Mouse (Mus musculus): ENCODE measurements around the gene Hnrnpl.

- TF ChIP-seq CTCF (IDR thresholded peaks at IDR 0.05) = no peak
- TF ChIP-seq POLR2A (IDR thresholded peaks at IDR 0.05; ENCODE audit: insufficient read depth, low read depth, low read length) = no peak
- TF ChIP-seq EP300 (IDR thresholded peaks at IDR 0.05; ENCODE audit: insufficient read depth, low read depth, low read length) = no peak
These were observed 36.5 kb upstream of the Hnrnpl start for GRCm38 (mm10) chr7:28771867-28772266.

Data from heart, adult 2 months (tissue).